Mouse (Mus musculus) G1E (cell line): ENCODE measurements around the gene Nfic.

Experiments used
- CTCF ChIP-seq: IDR thresholded peaks from 2 replicates; pipeline ENCODE4 v1.5.1; 2012; ENCODE audit warnings: low read depth, low read length, inconsistent platforms, mixed read lengths
- TAL1 ChIP-seq: conservative IDR thresholded peaks from 2 replicates; pipeline ENCODE4 v1.6.1; 2012; ENCODE audit warnings: low read depth, low read length, inconsistent platforms, mixed read lengths

GRCm38 (mm10) chr10:81392270-81392669 lies 63.2 kb downstream of the Nfic start:
- TF ChIP-seq CTCF, result no peak
- TF ChIP-seq TAL1, result no peak
